Mouse (Mus musculus): ENCODE data around the gene Pcbd2.

Pcbd2 gene

DNA sequence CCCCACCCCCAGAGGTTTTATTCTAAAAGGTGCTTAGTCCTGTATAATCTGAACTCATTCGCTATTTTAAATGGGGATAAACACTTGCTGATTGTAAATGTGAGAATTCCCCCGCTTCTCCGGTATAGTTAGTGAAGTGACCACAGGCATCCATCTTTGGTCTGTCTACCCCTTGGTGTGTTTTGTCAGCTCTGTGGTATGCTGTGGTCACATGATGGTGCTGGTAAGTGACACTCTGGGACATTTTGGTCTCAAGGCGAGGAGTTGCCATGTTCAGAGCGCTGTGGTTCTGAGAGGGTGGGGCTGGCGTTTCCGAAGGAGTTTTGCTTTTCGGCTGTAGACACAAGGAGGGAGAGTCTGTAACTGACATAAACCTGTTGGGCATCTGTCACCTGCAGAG is 10.7 kb downstream of the Pcbd2 start:
- no peak for DNase-seq

DNA sequence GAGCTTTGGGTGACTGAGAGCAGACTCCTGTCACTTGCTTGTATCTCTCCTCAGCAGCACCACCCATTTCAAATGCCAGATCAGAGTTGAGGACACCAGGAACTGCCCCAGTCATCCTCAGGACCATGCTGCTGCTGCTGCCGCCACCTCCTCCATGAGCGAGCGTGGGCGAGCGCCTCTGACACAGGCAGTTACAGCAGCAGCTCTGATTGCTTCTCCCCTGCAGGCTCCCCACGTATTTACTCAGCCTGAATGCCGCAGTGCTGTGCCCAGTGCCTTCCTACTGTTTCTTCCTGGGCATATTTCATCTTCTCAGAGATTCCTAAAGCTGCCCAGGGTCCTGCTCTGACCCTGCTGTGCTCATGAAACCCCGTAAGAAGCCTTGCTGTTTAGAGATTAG is 15.1 kb downstream of the Pcbd2 start:
- DNase-seq: no peak

DNA sequence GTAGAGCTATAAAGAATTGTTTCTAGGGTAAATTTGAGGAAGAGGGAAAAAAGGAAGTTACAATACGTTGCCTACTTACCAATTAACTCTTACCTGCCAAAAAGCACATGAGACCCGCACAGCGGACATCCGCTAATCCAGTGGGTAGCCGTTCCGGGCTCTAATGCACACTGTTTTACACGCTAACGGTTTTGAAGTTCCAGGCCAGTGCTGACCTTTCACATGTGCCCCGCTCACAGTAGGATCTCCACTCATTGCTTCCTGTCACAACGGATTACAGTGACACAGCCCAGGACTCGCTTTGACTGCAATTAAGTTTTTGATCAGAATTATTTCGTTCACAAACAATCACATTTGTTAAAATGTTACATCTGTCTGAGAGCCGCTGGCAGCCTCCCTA is 27.2 kb downstream of the Pcbd2 start:
- no peak for DNase-seq

DNA sequence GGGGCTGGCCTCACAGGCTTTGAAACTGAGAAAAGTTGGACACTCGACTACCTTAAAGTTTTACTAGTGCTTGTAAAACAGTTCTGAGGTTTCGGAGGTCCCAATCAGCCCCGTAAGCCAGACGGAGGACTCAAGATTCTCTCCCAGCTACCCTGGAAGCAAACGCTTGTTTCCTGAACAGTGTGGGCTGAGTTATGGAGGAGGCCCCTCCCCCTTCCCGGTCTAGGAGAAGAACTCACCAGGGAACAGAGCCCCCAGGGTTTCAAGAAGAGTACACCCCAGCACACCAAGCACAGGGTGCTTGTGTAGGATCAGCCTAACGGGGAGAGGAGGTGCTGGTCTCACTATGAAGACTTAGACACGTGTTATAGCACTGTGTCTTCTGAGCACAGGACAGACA is 29.6 kb downstream of the Pcbd2 start:
- no peak for DNase-seq

DNA sequence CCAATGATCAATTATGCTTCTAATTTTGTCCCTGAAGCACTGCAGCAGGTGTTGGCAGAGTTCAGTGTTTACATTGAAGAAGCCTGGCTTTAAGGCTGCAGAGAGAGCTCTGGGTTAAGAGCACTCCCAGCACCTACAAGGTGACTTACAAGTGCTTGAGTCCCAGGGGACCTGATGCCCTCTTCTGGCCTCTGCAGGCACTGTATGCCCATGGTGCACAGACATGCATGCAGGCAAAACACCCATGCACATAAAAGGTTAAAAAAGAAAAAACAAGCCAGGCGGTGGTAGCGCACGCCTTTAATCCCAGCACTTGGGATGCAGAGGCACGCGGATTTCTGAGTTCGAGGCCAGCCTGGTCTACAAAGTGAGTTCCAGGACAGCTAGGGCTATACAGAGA is 30.5 kb downstream of the Pcbd2 start:
- no peak for DNase-seq

DNA sequence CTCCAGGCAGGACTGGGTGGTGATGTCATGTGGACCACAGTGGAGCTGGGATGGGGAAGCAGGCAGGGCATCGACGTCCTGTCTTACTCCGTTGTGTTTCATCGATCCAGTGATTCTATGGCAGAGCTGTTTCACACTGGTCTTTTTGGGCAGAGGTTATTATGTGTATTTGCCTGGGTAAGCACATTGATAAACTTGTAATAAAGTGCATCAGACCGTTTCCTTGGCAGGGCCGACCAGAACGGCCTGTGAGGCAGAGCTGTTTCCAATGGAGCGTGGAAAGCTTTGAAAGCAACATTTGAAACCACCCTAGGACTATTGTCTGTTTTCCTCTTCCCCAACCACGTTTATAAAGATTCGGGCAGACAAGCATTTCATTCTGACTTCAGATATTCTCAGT is 33.4 kb downstream of the Pcbd2 start:
- no peak for DNase-seq

DNA sequence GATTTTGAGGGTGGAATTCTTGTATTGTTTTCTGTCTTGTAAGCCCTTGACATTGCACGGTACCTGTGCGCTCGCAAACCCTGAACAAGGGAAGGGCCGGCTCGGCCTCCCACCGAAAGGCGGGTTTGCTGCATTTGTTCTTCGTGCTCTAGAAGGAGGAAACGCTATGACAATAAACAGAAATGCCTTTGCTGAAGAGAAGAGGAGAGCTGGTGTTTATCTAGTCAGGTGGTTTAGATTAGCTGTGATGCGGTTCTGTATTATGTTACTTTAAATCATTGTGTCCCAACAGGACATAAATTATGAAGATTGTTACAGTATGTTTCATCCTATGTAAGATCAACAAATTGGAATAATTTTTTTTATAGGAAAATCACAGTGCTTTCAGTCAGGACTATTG is 34.3 kb downstream of the Pcbd2 start:
- DNase-seq: no peak

DNA sequence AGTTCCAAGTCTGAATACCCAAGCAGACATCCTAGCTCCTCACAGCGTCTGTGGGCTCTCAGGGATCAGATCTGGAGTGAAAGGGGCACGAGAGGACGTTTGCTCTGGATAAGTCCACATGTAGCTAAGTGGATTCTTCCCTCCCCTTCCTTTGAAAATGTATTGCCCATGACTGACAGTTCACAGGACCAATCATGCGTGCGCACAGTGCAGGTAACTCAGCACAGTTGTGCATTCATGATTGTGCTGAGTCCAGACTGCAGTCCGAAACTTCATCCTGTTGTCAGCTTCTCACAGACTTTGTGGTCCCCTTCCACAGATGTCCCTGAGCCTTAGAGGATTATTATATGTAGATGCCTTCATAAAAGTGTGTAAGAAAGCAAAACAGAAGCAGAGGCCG is 47.2 kb downstream of the Pcbd2 start:
- DNase-seq: no peak

DNA sequence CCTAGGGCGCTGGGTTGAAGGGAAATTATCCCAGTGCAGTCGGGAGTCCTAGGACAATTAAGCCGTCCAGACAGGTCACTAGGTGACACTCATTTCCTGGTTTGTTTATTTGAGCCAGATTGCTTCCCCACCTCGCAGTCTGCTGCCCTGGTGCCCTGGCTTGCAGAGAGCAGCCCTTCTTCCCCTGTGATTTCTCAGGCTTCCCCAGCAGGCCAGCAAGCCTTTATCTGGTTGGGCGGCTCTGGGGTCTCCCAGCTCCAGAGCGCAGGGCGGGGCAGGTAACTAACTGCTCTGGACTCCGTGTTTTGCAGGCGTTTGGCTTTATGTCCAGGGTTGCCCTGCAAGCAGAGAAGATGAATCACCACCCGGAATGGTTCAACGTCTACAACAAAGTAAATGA is 47.9 kb downstream of the Pcbd2 start:
- DNase-seq: no peak

DNA sequence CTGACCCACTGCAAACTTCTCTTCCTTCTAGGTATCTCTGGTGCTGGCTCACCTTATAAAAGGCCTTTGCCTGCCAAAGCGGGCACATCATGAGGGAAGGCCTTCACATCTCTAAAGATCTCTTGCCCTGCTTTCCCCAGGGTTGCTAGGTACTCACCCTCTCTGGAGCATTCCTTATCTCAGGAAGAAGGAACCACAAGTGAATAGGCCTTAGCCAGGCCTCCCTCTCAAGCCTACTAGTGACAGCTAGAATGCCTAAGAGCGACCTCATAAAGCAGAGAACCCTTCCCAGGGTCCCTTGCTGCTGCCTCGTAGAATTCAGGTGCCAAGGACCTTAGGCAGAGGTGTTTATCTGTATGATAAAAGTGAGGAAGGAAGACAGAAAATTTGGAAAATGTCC is 57.1 kb downstream of the Pcbd2 start, which contains the start of gene Catsper3:
Catsper3 (plus strand) TSS at position 301 of the 400 bp plus-strand sequence.
- DNase-seq: no peak

DNA sequence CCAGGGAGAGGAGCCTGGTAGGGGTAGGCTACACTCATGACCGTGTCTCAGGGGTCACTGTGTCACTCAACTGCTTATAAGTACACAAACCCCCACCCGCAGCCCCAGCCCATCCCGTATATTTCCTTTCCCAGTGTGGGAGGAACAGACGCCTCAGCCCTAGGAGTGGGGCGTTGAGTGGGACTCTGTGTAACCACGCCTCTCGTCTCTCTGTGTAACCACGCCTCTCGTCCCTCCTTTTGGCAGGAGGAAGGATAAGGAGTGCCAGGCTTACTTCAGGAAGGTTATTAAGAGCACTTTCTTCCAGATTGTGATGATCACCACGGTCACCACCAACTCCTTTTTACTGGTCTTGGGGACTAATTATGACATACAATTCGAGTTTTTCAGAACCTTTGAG is 59.0 kb downstream of the Pcbd2 start:
- no peak for DNase-seq

DNA sequence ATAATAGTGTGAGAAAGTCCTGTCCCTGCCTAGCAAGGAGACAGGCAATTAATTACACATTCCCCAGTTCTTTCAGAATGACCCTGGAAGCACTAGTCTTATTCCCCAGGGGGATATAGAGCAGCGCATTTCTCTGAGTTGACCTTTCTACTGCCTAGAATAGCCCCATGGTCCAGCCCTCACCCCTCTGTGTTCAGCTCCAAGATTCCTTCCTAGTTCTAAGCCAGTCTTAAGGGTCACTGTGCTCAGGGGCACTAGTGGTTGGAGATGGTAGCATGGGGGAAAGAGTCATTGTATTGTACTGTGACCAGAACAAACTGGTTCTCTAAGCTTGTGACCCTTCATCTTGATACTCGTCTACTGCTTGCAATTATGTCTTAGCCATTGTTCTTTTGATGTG is 74.1 kb downstream of the Pcbd2 start:
- DNase-seq: no peak

DNA sequence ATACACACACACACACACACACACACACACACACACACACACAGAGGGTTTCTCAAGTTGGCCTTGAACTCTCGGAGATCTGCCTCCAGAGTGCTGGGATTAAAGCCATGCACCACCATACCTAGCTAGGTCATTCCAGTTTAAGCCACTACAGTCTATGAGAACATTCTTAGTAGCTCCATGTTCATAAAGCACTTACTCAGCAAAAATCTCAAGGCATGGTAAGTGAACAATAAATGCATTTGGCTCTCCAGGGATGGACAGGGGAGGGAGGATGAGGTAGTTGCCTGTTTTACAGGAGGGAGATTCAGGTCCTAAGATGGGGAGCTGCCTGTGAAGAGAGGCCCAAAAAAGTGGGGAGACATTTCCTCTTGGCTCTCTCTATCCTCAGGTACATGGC is 76.8 kb downstream of the Pcbd2 start:
- no peak for DNase-seq

DNA sequence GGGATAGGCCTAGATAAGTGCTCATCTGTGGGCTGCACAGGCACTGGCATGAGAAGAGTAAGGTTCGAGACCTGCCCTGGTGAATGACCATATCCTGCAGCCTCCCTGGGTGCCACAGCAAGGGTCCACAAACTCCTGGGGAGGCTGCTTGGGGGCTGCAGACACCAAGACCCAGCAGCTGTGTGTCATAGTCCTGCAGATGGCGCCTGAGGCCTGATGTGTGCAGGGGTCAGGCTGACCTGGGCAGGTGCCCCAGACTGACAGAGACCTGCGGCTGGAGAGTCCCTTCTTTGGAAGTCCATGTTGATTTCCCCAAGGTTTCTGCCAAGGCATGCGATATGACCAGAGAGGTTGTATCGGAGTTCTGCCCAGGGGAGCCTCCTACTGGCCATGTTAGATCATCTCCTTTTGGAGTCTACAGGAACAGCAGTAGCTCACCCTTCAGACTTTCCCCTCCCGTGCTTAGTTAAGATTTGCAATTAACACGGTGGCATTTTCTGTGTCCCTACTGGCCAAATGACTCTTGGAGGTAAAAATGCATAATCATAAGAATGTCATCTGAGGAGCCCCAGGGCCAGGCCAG is 82.0 kb downstream of the Pcbd2 start:
- DNase-seq: no peak

DNA sequence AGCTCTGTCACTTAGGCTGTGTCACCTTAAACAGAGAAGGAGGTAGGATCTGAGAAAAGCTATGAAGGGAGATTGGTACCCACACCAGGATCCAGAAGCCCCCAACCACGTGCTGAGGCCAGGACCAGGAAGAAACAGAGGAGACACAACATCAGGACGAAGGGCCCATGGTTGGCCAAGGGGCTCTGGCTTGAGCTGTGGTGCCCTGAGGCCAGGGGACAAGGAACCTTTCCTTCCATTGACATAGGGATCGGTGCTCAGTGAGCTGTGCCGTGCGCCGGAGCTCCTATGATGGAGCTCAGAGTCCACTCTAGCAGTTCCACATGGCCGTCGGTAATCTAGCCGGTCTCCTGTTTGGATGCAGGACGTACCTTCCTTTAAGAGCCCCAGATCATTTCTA is 82.5 kb downstream of the Pcbd2 start:
- no peak for DNase-seq

DNA sequence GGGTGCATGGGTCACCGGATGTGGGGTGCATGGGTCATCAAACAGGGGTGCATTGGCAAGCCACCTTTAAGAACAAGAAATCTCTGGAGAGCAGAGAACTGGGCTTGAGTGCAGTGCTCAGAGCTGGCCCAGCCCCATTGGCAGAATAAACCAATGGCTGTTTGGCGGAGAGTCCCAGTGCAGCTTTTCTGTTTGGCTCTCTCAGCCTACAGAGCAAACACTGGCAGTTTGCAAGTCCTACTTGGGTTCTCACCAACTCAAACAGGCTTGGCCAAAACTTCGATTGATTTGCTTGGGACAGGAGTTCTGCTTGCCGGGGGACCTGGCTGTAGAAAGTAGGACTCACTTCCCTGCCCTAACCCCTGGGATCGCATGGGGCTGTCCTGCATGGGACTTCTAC is 83.8 kb downstream of the Pcbd2 start:
- no peak for DNase-seq

DNA sequence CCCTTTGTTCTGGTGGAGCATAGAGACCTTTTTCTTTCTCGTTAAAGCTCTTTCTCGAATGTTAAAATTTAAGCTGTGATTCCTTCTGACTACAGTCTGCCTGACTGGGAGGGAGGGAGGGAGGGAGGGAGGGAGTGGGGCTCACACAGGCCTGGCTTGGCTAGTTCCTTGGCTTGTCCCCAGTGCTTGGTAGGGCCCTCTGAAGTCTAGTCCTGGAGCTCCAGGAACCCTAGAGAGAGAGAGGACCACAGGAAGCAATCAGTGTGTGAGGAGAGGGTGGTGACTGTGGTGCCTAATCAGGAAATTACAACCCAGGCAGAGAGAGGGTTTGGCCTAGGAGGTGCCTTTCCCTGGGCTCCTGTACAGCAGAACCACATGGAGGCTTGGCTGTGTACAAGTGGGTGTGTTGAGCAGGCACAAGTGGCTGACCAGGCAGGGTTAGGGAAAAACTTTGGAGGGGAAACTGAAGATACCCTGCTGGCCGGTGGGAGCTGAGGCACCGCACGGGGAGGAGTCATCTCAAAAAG is 86.4 kb downstream of the Pcbd2 start:
- no peak for DNase-seq

DNA sequence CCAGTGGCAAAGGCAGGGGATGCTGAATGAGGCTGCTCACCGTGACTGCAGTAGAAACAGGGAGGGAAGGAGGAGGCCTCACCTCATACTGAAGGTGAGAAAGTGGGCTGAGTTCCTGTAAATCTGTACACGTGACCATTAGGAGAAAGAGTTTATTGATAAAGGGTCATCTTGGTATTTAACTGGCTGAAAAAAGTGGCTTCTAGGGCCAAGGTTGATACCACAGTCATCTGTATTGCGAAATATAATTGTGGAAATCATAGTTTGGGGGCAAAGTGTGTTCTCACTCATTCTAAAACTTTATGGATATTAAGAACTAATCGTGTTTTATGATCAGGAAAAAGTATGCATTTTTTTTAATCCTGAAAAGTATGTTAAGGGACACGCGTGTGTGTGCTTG is 87.7 kb downstream of the Pcbd2 start:
- no peak for DNase-seq

DNA sequence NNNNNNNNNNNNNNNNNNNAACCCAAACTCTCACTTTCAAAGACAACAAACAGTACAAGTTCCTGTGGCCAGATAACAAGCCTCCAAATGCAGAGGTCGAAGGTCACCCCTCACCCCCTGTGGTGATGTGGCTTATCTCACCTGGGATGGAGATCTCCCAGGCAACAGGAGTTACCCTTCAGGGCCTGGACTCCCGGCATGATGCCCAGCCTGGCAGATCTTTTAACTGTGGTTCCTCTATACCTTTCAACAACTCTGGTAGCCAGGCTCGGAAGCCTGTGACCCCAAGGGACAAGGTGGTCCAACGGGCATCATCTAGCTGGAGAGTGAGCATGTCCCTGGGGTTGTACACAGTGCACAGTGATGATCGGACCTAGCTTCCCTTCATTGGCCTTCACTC is 95.3 kb downstream of the Pcbd2 start:
- no peak for DNase-seq

DNA sequence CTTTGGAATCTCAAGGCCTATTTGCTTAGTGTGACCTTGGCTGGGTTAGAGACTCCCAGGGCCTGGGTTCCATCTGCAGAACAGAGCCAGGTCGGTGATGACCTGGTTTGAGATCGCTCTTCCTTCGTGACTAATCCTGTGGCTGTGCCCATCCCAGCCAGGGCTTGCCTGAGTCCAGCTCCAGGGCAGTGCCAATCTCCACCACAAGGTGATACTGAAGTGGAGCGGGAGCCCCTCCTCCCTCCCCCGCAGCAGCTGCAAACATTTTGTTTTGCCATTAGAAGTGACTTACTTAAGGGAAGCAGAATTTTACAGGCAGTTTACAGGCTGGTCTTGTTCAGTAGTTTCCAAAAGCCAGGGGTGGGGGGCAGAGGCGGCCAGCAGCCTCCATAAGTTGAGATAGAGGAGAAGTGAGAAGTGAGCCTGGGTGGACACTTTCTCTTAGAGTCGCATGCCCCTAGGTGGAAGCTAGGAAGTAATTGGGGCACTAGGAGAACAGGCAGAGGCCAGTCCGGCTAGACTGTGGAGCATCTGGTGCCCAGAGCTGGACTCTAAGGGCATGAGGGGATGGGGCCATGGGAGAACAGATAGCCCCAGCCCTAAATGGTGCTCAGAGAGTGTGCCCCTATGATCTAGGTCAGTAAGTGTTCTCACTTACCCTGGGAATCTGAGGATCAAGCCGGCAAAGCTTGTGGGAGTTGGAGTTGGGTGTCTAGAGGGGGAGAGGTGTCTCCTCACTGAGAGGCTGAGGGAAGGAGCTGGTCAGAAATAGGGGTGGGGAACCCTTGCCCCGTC is 97.2 kb downstream of the Pcbd2 start:
- no peak for DNase-seq

DNA sequence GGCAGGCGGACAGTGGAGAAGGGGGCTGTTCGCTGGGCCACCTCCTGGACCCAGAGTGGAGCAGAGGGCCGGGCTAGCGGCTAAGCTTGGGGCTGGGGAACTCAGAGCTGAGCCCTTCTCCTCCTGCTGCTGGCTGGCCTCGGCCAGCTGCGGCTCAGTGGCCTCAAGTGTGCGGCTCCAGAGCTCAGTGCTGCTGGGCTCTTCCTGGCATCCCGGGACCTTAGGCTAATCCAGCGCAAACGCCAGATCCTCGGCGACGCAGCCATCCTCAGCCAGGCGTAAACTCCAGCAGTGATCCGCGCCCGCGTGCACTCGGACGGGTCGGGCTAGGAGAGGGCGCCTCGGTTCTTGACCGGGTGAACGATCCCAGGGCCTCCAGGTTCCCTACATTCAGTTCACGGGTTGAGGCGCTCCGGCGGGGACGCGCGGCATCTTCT is 98.1 kb downstream of the Pcbd2 start:
- DNase-seq: no peak

DNA sequence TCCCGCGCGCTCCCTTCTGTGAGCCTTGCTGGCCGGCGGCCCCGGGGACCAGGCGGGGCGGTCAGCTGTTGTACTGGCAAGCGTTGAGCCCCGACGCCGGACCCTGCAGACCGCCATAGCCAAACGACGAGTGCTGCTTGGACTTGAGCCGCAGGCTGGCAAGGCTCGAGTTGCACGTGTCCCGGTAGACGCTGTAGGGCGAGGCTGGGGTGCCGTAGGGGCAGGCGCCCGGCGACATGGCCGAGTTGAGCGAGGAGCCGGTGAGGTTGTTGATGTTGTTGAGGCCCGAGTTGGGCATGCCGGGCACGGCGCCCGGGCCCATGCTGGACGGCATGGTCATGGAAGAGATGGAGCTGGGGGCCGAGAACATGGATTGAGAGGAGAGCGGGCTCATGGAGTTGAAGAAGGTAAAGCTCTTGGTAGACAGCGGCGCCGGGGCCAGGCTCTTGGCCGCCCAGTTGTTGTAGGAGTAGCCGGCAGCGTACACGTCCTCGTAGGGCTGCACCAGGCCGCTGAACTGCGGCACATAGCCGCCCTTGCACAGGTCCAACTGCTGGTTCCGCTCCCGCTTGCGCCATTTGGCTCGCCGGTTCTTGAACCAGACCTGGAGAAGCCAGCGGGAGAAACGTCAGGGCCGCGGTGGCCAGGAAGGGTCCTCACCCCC is 99.0 kb downstream of the Pcbd2 start:
- no peak for DNase-seq

Data from cerebellum, adult 11 months (tissue).